Mouse (Mus musculus): Measurements from ENCODE around the gene Trpm8.

Gene Trpm8

GRCm38 (mm10) chr1:88437206-88438126 lies 160.0 kb downstream of the Trpm8 start:
- no peak for DNase-seq
